Mouse (Mus musculus) mouse trophoblast stem cell (cell line): ENCODE data around the gene Ifnl3.

Experiments used
- in situ Hi-C, 2 experiments: fragments of 300-500 bp; cut with MseI, MboI; formaldehyde crosslinking; loops; 2 replicates in 1 of 2; 3 replicates in 1 of 2; pipeline ENCODE4 v1.15.1; 2025

Gene Ifnl3

GRCm38 (mm10) chr7:28546649-28547048, 24.0 kb downstream of the Ifnl3 start:
- in situ Hi-C loops, result no loop called here

- in situ Hi-C loops, result no loop called here
Observed at GRCm38 (mm10) chr7:28547154-28547553, 24.5 kb downstream of the Ifnl3 start, which contains the start of gene Nccrp1. Nccrp1 (minus strand) TSS chr7:28547254.

- in situ Hi-C loops, result no loop called here
Observed at GRCm38 (mm10) chr7:28547628-28548027, 25.0 kb downstream of the Ifnl3 start.

- in situ Hi-C loops, result no loop called here
Observed at GRCm38 (mm10) chr7:28553076-28553475, 30.4 kb downstream of the Ifnl3 start.

- in situ Hi-C loops, result no loop called here
Observed at GRCm38 (mm10) chr7:28555939-28556535, 33.4 kb downstream of the Ifnl3 start.

GRCm38 (mm10) chr7:28557069-28557468, 34.4 kb downstream of the Ifnl3 start:
- in situ Hi-C loops, result no loop called here

GRCm38 (mm10) chr7:28557708-28558107, 35.1 kb downstream of the Ifnl3 start:
- in situ Hi-C loops, result no loop called here

- in situ Hi-C loops, result no loop called here
Observed at GRCm38 (mm10) chr7:28558486-28558885, 35.9 kb downstream of the Ifnl3 start.

- in situ Hi-C loops, result no loop called here
Observed at GRCm38 (mm10) chr7:28560856-28561255, 38.2 kb downstream of the Ifnl3 start.

GRCm38 (mm10) chr7:28561967-28562366, 39.3 kb downstream of the Ifnl3 start:
- in situ Hi-C loops, result no loop called here

GRCm38 (mm10) chr7:28562371-28562770, 39.7 kb downstream of the Ifnl3 start:
- in situ Hi-C loops, result no loop called here

- in situ Hi-C loops, result no loop called here
Observed at GRCm38 (mm10) chr7:28562951-28563350, 40.3 kb downstream of the Ifnl3 start.

- in situ Hi-C loops, result loop anchor here (5.0 kb wide), 1 partner anchor 37 kb away; no protein-coding TSS in a partner anchor
Observed at GRCm38 (mm10) chr7:28565407-28565806, 42.8 kb downstream of the Ifnl3 start.

GRCm38 (mm10) chr7:28567539-28567938, 44.9 kb downstream of the Ifnl3 start:
- in situ Hi-C loops, result loop anchor here (5.0 kb wide), 1 partner anchor 35 kb away; no protein-coding TSS in a partner anchor

GRCm38 (mm10) chr7:28568253-28568652, 45.6 kb downstream of the Ifnl3 start:
- in situ Hi-C loops, result loop anchor here (5.0 kb wide), 1 partner anchor 34 kb away; no protein-coding TSS in a partner anchor

- in situ Hi-C loops, result no loop called here
Observed at GRCm38 (mm10) chr7:28570291-28570981, 47.8 kb downstream of the Ifnl3 start.

- in situ Hi-C loops, result no loop called here
Observed at GRCm38 (mm10) chr7:28570982-28571682, 48.5 kb downstream of the Ifnl3 start.

GRCm38 (mm10) chr7:28572689-28573088, 50.1 kb downstream of the Ifnl3 start:
- in situ Hi-C loops, result no loop called here

GRCm38 (mm10) chr7:28573236-28573635, 50.6 kb downstream of the Ifnl3 start:
- in situ Hi-C loops, result no loop called here
